Mouse (Mus musculus) monocyte, adult 5-6 weeks (primary cell): Measurements from ENCODE around the gene Nr2c2ap. TPM values are rescaled to one million over a fixed set of nuclear protein-coding genes. Genes with fewer than 3 reads are reported as not detected.

Source experiments
- ATAC-seq: fragments of 153-309, 156-312 bp; replicated peaks from 2 replicates; pipeline ENCODE4 v1.8.0; 2017; ENCODE audit warnings: mild to moderate bottlenecking; ENCODE audit not compliant: low TSS enrichment, insufficient number of reproducible peaks, severe bottlenecking, poor library complexity, low FRiP score
- total RNA-seq: library from RNA; stranded (forward); fragments of 200-1000, 200-491, 200-594 nt; gene quantifications from 3 replicates; pipeline ENCODE4 v1.2.3, GENCODE M21; 2017

The Nr2c2ap gene
- total RNA-seq, 1 experiment from 2014 or later: 11.1 TPM

- ATAC-seq: no peak
Measured at GRCm38 (mm10) chr8:70157240-70157800, 26.2 kb downstream of the Nr2c2ap start.

GRCm38 (mm10) chr8:70158069-70158853, 27.1 kb downstream of the Nr2c2ap start:
- peak; percentile 63; the same call in 1 of the 2 replicates for ATAC-seq

- ATAC-seq: no peak
Measured at GRCm38 (mm10) chr8:70159211-70159610, 28.1 kb downstream of the Nr2c2ap start.

GRCm38 (mm10) chr8:70160015-70160414, 28.9 kb downstream of the Nr2c2ap start:
- ATAC-seq: no peak

- ATAC-seq: no peak
Measured at GRCm38 (mm10) chr8:70163316-70163715, 32.2 kb downstream of the Nr2c2ap start.

- peak; percentile 65 for ATAC-seq
Measured at GRCm38 (mm10) chr8:70166504-70167110, 35.5 kb downstream of the Nr2c2ap start.

GRCm38 (mm10) chr8:70170116-70170515, 39.0 kb downstream of the Nr2c2ap start:
- ATAC-seq: no peak

- ATAC-seq: no peak
Measured at GRCm38 (mm10) chr8:70170748-70171147, 39.6 kb downstream of the Nr2c2ap start.

- ATAC-seq: no peak
Measured at GRCm38 (mm10) chr8:70171240-70171639, 40.1 kb downstream of the Nr2c2ap start.

- ATAC-seq: peak; percentile 99
Measured at GRCm38 (mm10) chr8:70172043-70172681, 41.0 kb downstream of the Nr2c2ap start, which contains the start of gene Tmem161a. Gene Tmem161a (plus strand): TSS chr8:70172356.

GRCm38 (mm10) chr8:70173320-70173719, 42.2 kb downstream of the Nr2c2ap start:
- no peak for ATAC-seq

- ATAC-seq: no peak
Measured at GRCm38 (mm10) chr8:70174079-70174478, 42.9 kb downstream of the Nr2c2ap start.

GRCm38 (mm10) chr8:70178231-70178630, 47.1 kb downstream of the Nr2c2ap start:
- ATAC-seq: no peak

GRCm38 (mm10) chr8:70179082-70179481, 47.9 kb downstream of the Nr2c2ap start:
- ATAC-seq: no peak

- ATAC-seq: no peak
Measured at GRCm38 (mm10) chr8:70181212-70181902, 50.2 kb downstream of the Nr2c2ap start.

GRCm38 (mm10) chr8:70181903-70182252, 50.7 kb downstream of the Nr2c2ap start:
- ATAC-seq: no peak

GRCm38 (mm10) chr8:70183194-70183593, 52.1 kb downstream of the Nr2c2ap start:
- no peak for ATAC-seq
